Mouse (Mus musculus) neural tube, embryonic 14.5 days (tissue): ENCODE results near the gene Trpm8. TPM values are rescaled to one million over a fixed set of nuclear protein-coding genes. Genes with fewer than 3 reads are reported as not detected.

ENCODE experiments used
- polyA plus RNA-seq: library from polyadenylated mRNA; unstranded; fragments of >200 nt; fragmentation: Nextera tagmentation; extraction: Ambion mirVana; gene quantifications from 2 replicates; pipeline ENCODE4 v1.2.1, GENCODE M21; 2014

The Trpm8 gene
- polyA plus RNA-seq, 1 experiment from 2014 or later = 0.07 TPM

Other genes with a start within 250 kb of the Trpm8 start
- gene Ugt1a10, start 222.3 kb upstream of the Trpm8 start, polyA plus RNA-seq = not detected in 2 replicates
- gene Ugt1a9, start 206.9 kb upstream of the Trpm8 start, polyA plus RNA-seq = not detected in 2 replicates
- gene Ugt1a8, start 189.8 kb upstream of the Trpm8 start, polyA plus RNA-seq = not detected in 2 replicates
- gene Ugt1a7c, start 182.6 kb upstream of the Trpm8 start, polyA plus RNA-seq = 0.32 and 1.1 TPM in 2 replicates
- not detected in 2 replicates for gene Ugt1a6b, start 174.4 kb upstream of the Trpm8 start, polyA plus RNA-seq
- gene Ugt1a6a, start 142.9 kb upstream of the Trpm8 start, polyA plus RNA-seq = 0.76 and 1.6 TPM in 2 replicates
- gene Ugt1a5, start 111.6 kb upstream of the Trpm8 start, polyA plus RNA-seq = not detected in 2 replicates
- 0.15 TPM in 1 of 2 replicates, not detected in the other for gene Ugt1a2, start 77.1 kb upstream of the Trpm8 start, polyA plus RNA-seq
- 12.4 and 13.3 TPM in 2 replicates for gene Dnajb3, start 71.9 kb upstream of the Trpm8 start, polyA plus RNA-seq
- not detected in 2 replicates for gene Ugt1a1, start 65.7 kb upstream of the Trpm8 start, polyA plus RNA-seq
- gene Mroh2a, start 50.7 kb upstream of the Trpm8 start, polyA plus RNA-seq = 0.71 and 0.95 TPM in 2 replicates
- 55.8 and 71.7 TPM in 2 replicates for gene Hjurp, start within 50 bp of the Trpm8 start, polyA plus RNA-seq
- gene Spp2, start 129.3 kb downstream of the Trpm8 start, polyA plus RNA-seq = 0.23 TPM in 1 of 2 replicates, not detected in the other
- gene Glrp1, start 232.4 kb downstream of the Trpm8 start, polyA plus RNA-seq = not detected in 2 replicates